Mouse (Mus musculus): ENCODE measurements at regions not wholly inside any gene's neighbourhood (a gene's known extent, or its start where the extent isn't known, plus 50 kb on each side); places are given as distances from the start of the nearest gene placed in this dataset.
A peak's percentile ranks its signal among the peaks of the same experiment; 100 is the strongest.

GRCm38 (mm10) chr4:55134339-55134738 lies 189.5 kb downstream of the Zfp462 start:
- no peak for DNase-seq (ENCODE audit: low read depth, low spot score)

GRCm38 (mm10) chr4:55134791-55135190 lies 189.9 kb downstream of the Zfp462 start:
- DNase-seq (ENCODE audit: low read depth, low spot score) = no peak

- no peak for DNase-seq (ENCODE audit: low read depth, low spot score)
These were observed 191.4 kb downstream of the Zfp462 start for GRCm38 (mm10) chr4:55136283-55136682.

GRCm38 (mm10) chr4:55137781-55138394 lies 193.0 kb downstream of the Zfp462 start:
- DNase-seq (ENCODE audit: low read depth, low spot score) = peak; percentile 9

- no peak for DNase-seq (ENCODE audit: low read depth, low spot score)
These were observed 196.5 kb downstream of the Zfp462 start for GRCm38 (mm10) chr4:55141317-55141716.

GRCm38 (mm10) chr4:55141923-55142732 lies 197.3 kb downstream of the Zfp462 start:
- DNase-seq (ENCODE audit: low read depth, low spot score) = no peak

- DNase-seq (ENCODE audit: low read depth, low spot score) = no peak
These were observed 198.6 kb downstream of the Zfp462 start for GRCm38 (mm10) chr4:55143400-55143799.

- DNase-seq (ENCODE audit: low read depth, low spot score) = no peak
These were observed 200.1 kb downstream of the Zfp462 start for GRCm38 (mm10) chr4:55144995-55145394.

GRCm38 (mm10) chr4:55145968-55146367 lies 201.1 kb downstream of the Zfp462 start:
- no peak for DNase-seq (ENCODE audit: low read depth, low spot score)

GRCm38 (mm10) chr4:55148380-55148779 lies 201.5 kb upstream of the Rad23b start:
- DNase-seq (ENCODE audit: low read depth, low spot score) = no peak

GRCm38 (mm10) chr4:55154556-55154955 lies 195.3 kb upstream of the Rad23b start:
- DNase-seq (ENCODE audit: low read depth, low spot score) = no peak

GRCm38 (mm10) chr4:55158166-55158739 lies 191.6 kb upstream of the Rad23b start:
- DNase-seq (ENCODE audit: low read depth, low spot score) = no peak

GRCm38 (mm10) chr4:55166266-55166665 lies 183.6 kb upstream of the Rad23b start:
- DNase-seq (ENCODE audit: low read depth, low spot score) = no peak

- no peak for DNase-seq (ENCODE audit: low read depth, low spot score)
These were observed 180.8 kb upstream of the Rad23b start for GRCm38 (mm10) chr4:55169063-55169462.

- no peak for DNase-seq (ENCODE audit: low read depth, low spot score)
These were observed 177.4 kb upstream of the Rad23b start for GRCm38 (mm10) chr4:55172334-55172891.

GRCm38 (mm10) chr4:55176026-55176425 lies 173.8 kb upstream of the Rad23b start:
- no peak for DNase-seq (ENCODE audit: low read depth, low spot score)

GRCm38 (mm10) chr4:55179456-55179855 lies 170.4 kb upstream of the Rad23b start:
- DNase-seq (ENCODE audit: low read depth, low spot score) = no peak

- DNase-seq (ENCODE audit: low read depth, low spot score) = no peak
These were observed 166.3 kb upstream of the Rad23b start for GRCm38 (mm10) chr4:55183519-55183918.

GRCm38 (mm10) chr4:55188716-55189115 lies 161.1 kb upstream of the Rad23b start:
- no peak for DNase-seq (ENCODE audit: low read depth, low spot score)

GRCm38 (mm10) chr4:55190586-55190985 lies 159.3 kb upstream of the Rad23b start:
- no peak for DNase-seq (ENCODE audit: low read depth, low spot score)

- DNase-seq (ENCODE audit: low read depth, low spot score) = no peak
These were observed 155.8 kb upstream of the Rad23b start for GRCm38 (mm10) chr4:55194061-55194460.

GRCm38 (mm10) chr4:55194552-55194951 lies 155.3 kb upstream of the Rad23b start:
- DNase-seq (ENCODE audit: low read depth, low spot score) = peak; percentile 22
